Mouse (Mus musculus): Measurements from ENCODE around the gene Nelfe. TPM values are rescaled to one million over a fixed set of nuclear protein-coding genes. Genes with fewer than 3 reads are reported as not detected.

Gene Nelfe
- polyA plus RNA-seq (2015; fragmentation: Nextera tagmentation; extraction: Ambion mirVana), result 50.7 and 59.0 TPM in 2 replicates

GRCm38 (mm10) chr17:34849722-34850516 is at the start of gene Nelfe, which contains the start of gene Skiv2l:
Gene Nelfe, plus strand, starts transcription at chr17:34850391.
Gene Skiv2l, minus strand, starts transcription at chr17:34850210.

GRCm38 (mm10) chr17:34804301-34804700 is 45.9 kb upstream of the Nelfe start, which contains the start of gene Cyp21a1:
Gene Cyp21a1, minus strand, starts transcription at chr17:34804561.

GRCm38 (mm10) chr17:34836856-34837221 is 13.4 kb upstream of the Nelfe start, which contains the start of the genes Stk19 and Dxo:
Gene Stk19, minus strand, starts transcription at chr17:34836945.
Gene Dxo, plus strand, starts transcription at chr17:34837019.

GRCm38 (mm10) chr17:34862416-34863081 is 12.4 kb downstream of the Nelfe start, which contains the start of gene Cfb:
Gene Cfb, minus strand, starts transcription at chr17:34862518.

GRCm38 (mm10) chr17:34879336-34879879 is 29.2 kb downstream of the Nelfe start, which contains the start of gene Zbtb12:
Gene Zbtb12, plus strand, starts transcription at chr17:34879483.

GRCm38 (mm10) chr17:34881683-34882310 is 31.6 kb downstream of the Nelfe start, which contains the start of gene Gm20547:
Gene Gm20547, minus strand, starts transcription at chr17:34882042.

GRCm38 (mm10) chr17:34898160-34898586 is 48.0 kb downstream of the Nelfe start, which contains the start of the genes C2 and Ehmt2:
Gene C2, minus strand, starts transcription at chr17:34898265.
Gene Ehmt2, plus strand, starts transcription at chr17:34898469.

Small RNA genes within 50 kb of the gene (microRNA-seq; reads per million reads assigned to microRNA genes)
- gene Mir6970, result not detected
- gene Mir6971, result 2.2 reads per million
- gene Mir6972, result not detected

Other genes starting within 250 kb of the Nelfe start
- gene Rnf5, start 246.7 kb upstream of the Nelfe start, polyA plus RNA-seq (2015; fragmentation: Nextera tagmentation; extraction: Ambion mirVana), result 60.2 and 63.2 TPM in 2 replicates
- gene Agpat1, start 246.1 kb upstream of the Nelfe start, polyA plus RNA-seq (2015; fragmentation: Nextera tagmentation; extraction: Ambion mirVana), result 38.4 and 38.6 TPM in 2 replicates
- gene Egfl8, start 234.4 kb upstream of the Nelfe start, polyA plus RNA-seq (2015; fragmentation: Nextera tagmentation; extraction: Ambion mirVana), result 3.3 and 4.4 TPM in 2 replicates
- gene Ppt2, start 221.9 kb upstream of the Nelfe start, polyA plus RNA-seq (2015; fragmentation: Nextera tagmentation; extraction: Ambion mirVana), result 24.8 and 24.9 TPM in 2 replicates
- gene Prrt1, start 220.9 kb upstream of the Nelfe start, polyA plus RNA-seq (2015; fragmentation: Nextera tagmentation; extraction: Ambion mirVana), result 1.0 and 1.1 TPM in 2 replicates
- 10.7 and 11.7 TPM in 2 replicates for gene Fkbpl, start 205.6 kb upstream of the Nelfe start, polyA plus RNA-seq (2015; fragmentation: Nextera tagmentation; extraction: Ambion mirVana)
- 42.0 and 42.9 TPM in 2 replicates for gene Atf6b, start 203.2 kb upstream of the Nelfe start, polyA plus RNA-seq (2015; fragmentation: Nextera tagmentation; extraction: Ambion mirVana)
- 5.9 and 6.1 TPM in 2 replicates for gene Tnxb, start 179.9 kb upstream of the Nelfe start, polyA plus RNA-seq (2015; fragmentation: Nextera tagmentation; extraction: Ambion mirVana)
- 6.9 and 10.8 TPM in 2 replicates for gene C4b, start 106.5 kb upstream of the Nelfe start, polyA plus RNA-seq (2015; fragmentation: Nextera tagmentation; extraction: Ambion mirVana)
- gene Cyp21a1, start 45.8 kb upstream of the Nelfe start, polyA plus RNA-seq (2015; fragmentation: Nextera tagmentation; extraction: Ambion mirVana), result not detected in 2 replicates
- 22.1 and 24.9 TPM in 2 replicates for gene Stk19, start 13.4 kb upstream of the Nelfe start, polyA plus RNA-seq (2015; fragmentation: Nextera tagmentation; extraction: Ambion mirVana)
- gene Dxo, start 13.4 kb upstream of the Nelfe start, polyA plus RNA-seq (2015; fragmentation: Nextera tagmentation; extraction: Ambion mirVana), result 25.1 and 25.6 TPM in 2 replicates
- gene Skiv2l, start 181 bp upstream of the Nelfe start, polyA plus RNA-seq (2015; fragmentation: Nextera tagmentation; extraction: Ambion mirVana), result 25.2 and 29.7 TPM in 2 replicates
- 15.6 and 19.3 TPM in 2 replicates for gene Cfb, start 12.1 kb downstream of the Nelfe start, polyA plus RNA-seq (2015; fragmentation: Nextera tagmentation; extraction: Ambion mirVana)
- 0.53 and 0.86 TPM in 2 replicates for gene Zbtb12, start 29.1 kb downstream of the Nelfe start, polyA plus RNA-seq (2015; fragmentation: Nextera tagmentation; extraction: Ambion mirVana)
- gene Gm20547, start 31.7 kb downstream of the Nelfe start, polyA plus RNA-seq (2015; fragmentation: Nextera tagmentation; extraction: Ambion mirVana), result not detected in 2 replicates
- 8.9 and 9.3 TPM in 2 replicates for gene C2, start 47.9 kb downstream of the Nelfe start, polyA plus RNA-seq (2015; fragmentation: Nextera tagmentation; extraction: Ambion mirVana)
- 25.2 and 27.2 TPM in 2 replicates for gene Ehmt2, start 48.1 kb downstream of the Nelfe start, polyA plus RNA-seq (2015; fragmentation: Nextera tagmentation; extraction: Ambion mirVana)
- 2.6 and 3.3 TPM in 2 replicates for gene Slc44a4, start 64.1 kb downstream of the Nelfe start, polyA plus RNA-seq (2015; fragmentation: Nextera tagmentation; extraction: Ambion mirVana)
- 23.2 and 28.5 TPM in 2 replicates for gene Neu1, start 80.9 kb downstream of the Nelfe start, polyA plus RNA-seq (2015; fragmentation: Nextera tagmentation; extraction: Ambion mirVana)
- gene Hspa1b, start 108.8 kb downstream of the Nelfe start, polyA plus RNA-seq (2015; fragmentation: Nextera tagmentation; extraction: Ambion mirVana), result 4.5 and 5.2 TPM in 2 replicates
- gene Gm20481, start 119.5 kb downstream of the Nelfe start, polyA plus RNA-seq (2015; fragmentation: Nextera tagmentation; extraction: Ambion mirVana), result not detected in 2 replicates
- 36.7 and 39.4 TPM in 2 replicates for gene Hspa1a, start 121.8 kb downstream of the Nelfe start, polyA plus RNA-seq (2015; fragmentation: Nextera tagmentation; extraction: Ambion mirVana)
- gene Hspa1l, start 122.3 kb downstream of the Nelfe start, polyA plus RNA-seq (2015; fragmentation: Nextera tagmentation; extraction: Ambion mirVana), result 0.16 and 0.25 TPM in 2 replicates
- 82.1 and 83.5 TPM in 2 replicates for gene Lsm2, start 131.5 kb downstream of the Nelfe start, polyA plus RNA-seq (2015; fragmentation: Nextera tagmentation; extraction: Ambion mirVana)
- gene Vars, start 150.6 kb downstream of the Nelfe start, polyA plus RNA-seq (2015; fragmentation: Nextera tagmentation; extraction: Ambion mirVana), result 42.0 and 44.7 TPM in 2 replicates
- 0.19 and 0.24 TPM in 2 replicates for gene Vwa7, start 166.2 kb downstream of the Nelfe start, polyA plus RNA-seq (2015; fragmentation: Nextera tagmentation; extraction: Ambion mirVana)
- 1.3 and 1.7 TPM in 2 replicates for gene Sapcd1, start 177.6 kb downstream of the Nelfe start, polyA plus RNA-seq (2015; fragmentation: Nextera tagmentation; extraction: Ambion mirVana)
- 0.88 and 1.3 TPM in 2 replicates for gene Msh5, start 196.4 kb downstream of the Nelfe start, polyA plus RNA-seq (2015; fragmentation: Nextera tagmentation; extraction: Ambion mirVana)
- 240 and 276 TPM in 2 replicates for gene Clic1, start 199.6 kb downstream of the Nelfe start, polyA plus RNA-seq (2015; fragmentation: Nextera tagmentation; extraction: Ambion mirVana)
- gene Ddah2, start 208.6 kb downstream of the Nelfe start, polyA plus RNA-seq (2015; fragmentation: Nextera tagmentation; extraction: Ambion mirVana), result 118 and 126 TPM in 2 replicates
- 0.45 and 0.58 TPM in 2 replicates for gene Ly6g6c, start 215.0 kb downstream of the Nelfe start, polyA plus RNA-seq (2015; fragmentation: Nextera tagmentation; extraction: Ambion mirVana)
- 0.42 and 1.7 TPM in 2 replicates for gene Mpig6b, start 215.8 kb downstream of the Nelfe start, polyA plus RNA-seq (2015; fragmentation: Nextera tagmentation; extraction: Ambion mirVana)
- 8.2 and 8.3 TPM in 2 replicates for gene Ly6g6e, start 226.5 kb downstream of the Nelfe start, polyA plus RNA-seq (2015; fragmentation: Nextera tagmentation; extraction: Ambion mirVana)
- gene Ly6g6d, start 227.7 kb downstream of the Nelfe start, polyA plus RNA-seq (2015; fragmentation: Nextera tagmentation; extraction: Ambion mirVana), result 1.6 and 2.2 TPM in 2 replicates
- gene Ly6g6f, start 235.2 kb downstream of the Nelfe start, polyA plus RNA-seq (2015; fragmentation: Nextera tagmentation; extraction: Ambion mirVana), result 0.18 TPM in 1 of 2 replicates, not detected in the other
- 93.1 and 93.2 TPM in 2 replicates for gene Abhd16a, start 238.9 kb downstream of the Nelfe start, polyA plus RNA-seq (2015; fragmentation: Nextera tagmentation; extraction: Ambion mirVana)

All from urinary bladder, postnatal 0 days (tissue).